Mouse (Mus musculus) G1E (cell line): ENCODE results near the gene Ralgapb. TPM values are rescaled to one million over a fixed set of nuclear protein-coding genes. Genes with fewer than 3 reads are reported as not detected.
"Not testable (repeated sequence)": the region's sequence is repeated elsewhere in the genome, so short reads cannot be mapped to it uniquely, and the experiment has no call there.

Experiments
- ATAC-seq: 2 replicates; pipeline ENCODE4 v1.8.0; 2016; ENCODE audit warnings: mild to moderate bottlenecking; ENCODE audit not compliant: insufficient number of reproducible peaks, poor library complexity, low FRiP score, severe bottlenecking; ENCODE audit errors: extremely low read depth
- DNase-seq: peaks from one replicate; pipeline ENCODE4 v3.0.0; 2012; ENCODE audit warnings: low spot score
- H3K27me3 ChIP-seq: 2 replicates; pipeline ENCODE4 v1.6.1; 2012; ENCODE audit warnings: mild to moderate bottlenecking, low read length, inconsistent platforms; ENCODE audit not compliant: insufficient read depth
- H3K36me3 ChIP-seq: replicated peaks from 2 replicates; pipeline ENCODE3; 2012; ENCODE audit warnings: mild to moderate bottlenecking, inconsistent platforms
- H3K4me1 ChIP-seq: 2 replicates; pipeline ENCODE4 v1.6.1; 2012; ENCODE audit warnings: low read depth, low read length, inconsistent platforms, mixed read lengths; ENCODE audit not compliant: insufficient read depth
- H3K4me3 ChIP-seq: 2 replicates; pipeline ENCODE4 v1.5.1; 2012; ENCODE audit warnings: low read depth, mild to moderate bottlenecking, inconsistent platforms, low read length, moderate library complexity, mixed read lengths
- H3K9me3 ChIP-seq: replicated peaks from 2 replicates; pipeline ENCODE4 v1.6.1; 2012; ENCODE audit warnings: inconsistent platforms
- CTCF ChIP-seq: IDR thresholded peaks from 2 replicates; pipeline ENCODE4 v1.5.1; 2012; ENCODE audit warnings: low read depth, low read length, inconsistent platforms, mixed read lengths
- GATA1 ChIP-seq: IDR thresholded peaks from 2 replicates; pipeline ENCODE4 v1.6.1; 2012; ENCODE audit warnings: borderline replicate concordance, low read length, inconsistent platforms, mixed read lengths
- GATA2 ChIP-seq: IDR thresholded peaks from 2 replicates; pipeline ENCODE4 v1.6.1; 2012; ENCODE audit warnings: low read depth, low read length, inconsistent platforms, borderline replicate concordance
- POLR2AphosphoS5 ChIP-seq: IDR thresholded peaks from 2 replicates; pipeline ENCODE4 v1.6.1; 2012; ENCODE audit warnings: low read depth, low read length, inconsistent platforms; ENCODE audit not compliant: insufficient replicate concordance
- TAL1 ChIP-seq: conservative IDR thresholded peaks from 2 replicates; pipeline ENCODE4 v1.6.1; 2012; ENCODE audit warnings: low read depth, low read length, inconsistent platforms, mixed read lengths
- polyA plus RNA-seq: library from polyadenylated mRNA; stranded (reverse); fragments of >175 nt; gene quantifications from 2 replicates; pipeline ENCODE4 v1.2.3, GENCODE M21; 2012
- total RNA-seq, 2 experiments: library from RNA; stranded (forward) in 1 of 2; stranded (reverse) in 1 of 2; fragments of 200-1000 nt in 1 of 2; fragments of >200 nt in 1 of 2; fragmentation: Nextera tagmentation in 1 of 2; gene quantifications; 2 replicates each; pipeline ENCODE4 v1.2.3; 2014 to 2017

Gene Ralgapb
- total and polyA plus RNA-seq, 3 experiments, result 3.0 to 79.9 (median 47.8) TPM

- peaks cover 53% of the 10 kb centered on the region for H3K27me3 ChIP-seq
- no peak for ATAC-seq
- no peaks in the 10 kb centered on the region for H3K36me3 ChIP-seq
Observed at GRCm38 (mm10) chr2:158376123-158376687, 33.4 kb upstream of the Ralgapb start.

DNA sequence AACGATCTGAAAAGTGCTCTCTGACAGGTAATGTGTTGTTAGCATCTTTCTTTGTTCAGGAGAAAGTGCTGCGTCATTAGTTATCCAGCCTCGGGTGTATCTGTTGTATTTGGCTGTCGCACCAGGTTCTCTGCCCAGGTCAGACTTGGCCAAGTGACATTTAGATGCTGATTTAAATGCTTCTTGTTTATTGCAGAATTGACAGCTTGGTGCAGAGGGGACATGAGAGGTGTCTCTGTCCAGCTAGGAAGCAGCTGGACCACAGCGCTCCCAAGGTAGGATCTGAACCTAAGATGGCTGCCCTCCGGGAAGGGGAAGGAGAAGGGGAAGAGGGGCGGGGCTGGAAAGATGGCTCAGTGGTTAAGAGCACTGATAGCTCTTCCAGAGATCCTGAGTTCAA, 32.9 kb upstream of the Ralgapb start:
- no peak overlapping the region for H3K4me3 ChIP-seq
- H3K27me3 ChIP-seq, result peaks cover 48% of the 10 kb centered on the region

More at GRCm38 (mm10) chr2:158376123-158376687, 33.4 kb upstream of the Ralgapb start:
- DNase-seq, result no peak
- H3K4me1 ChIP-seq, result peaks cover 11% of the 10 kb centered on the region
- TF ChIP-seq GATA2 (no peak), TAL1 (no peak), CTCF (no peak), POLR2AphosphoS5 (no peak), GATA1 (no peak)
- H3K4me3 ChIP-seq, result no peak overlapping the region
- H3K9me3 ChIP-seq, result no peaks in the 10 kb centered on the region

DNA sequence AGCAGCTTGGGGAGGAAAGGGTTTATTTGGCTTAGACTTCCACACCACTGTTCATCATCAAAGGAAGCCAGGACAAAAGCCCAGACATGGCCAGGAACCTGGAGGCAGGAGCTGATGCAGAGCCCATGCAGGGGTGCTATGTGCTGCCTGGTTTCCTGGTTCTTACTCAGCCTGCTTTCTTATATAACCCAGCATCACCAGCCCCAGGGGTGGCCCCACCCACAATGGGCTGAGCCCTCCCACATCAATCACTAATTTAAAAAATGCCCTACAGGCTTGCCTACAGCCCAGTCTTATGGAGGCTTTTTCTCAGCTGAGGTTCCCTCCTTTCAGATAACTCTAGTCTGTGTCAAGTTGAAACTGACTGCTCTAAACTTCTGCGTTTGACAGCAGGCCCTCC, 31.8 kb upstream of the Ralgapb start:
- TF ChIP-seq GATA1 (no peak), TAL1 (no peak), GATA2 (no peak), CTCF (no peak), POLR2AphosphoS5 (no peak)
- Histone ChIP-seq H3K27me3 (peaks cover 51% of the 10 kb centered on the region), H3K4me3 (no peak overlapping the region), H3K36me3 (no peaks in the 10 kb centered on the region), H3K4me1 (peaks cover 9% of the 10 kb centered on the region), H3K9me3 (no peaks in the 10 kb centered on the region)
- ATAC-seq (no peak), DNase-seq (no peak)

More for the DNA sequence above, 32.9 kb upstream of the Ralgapb start:
- H3K9me3 ChIP-seq, result no peaks in the 10 kb centered on the region
- DNase-seq (no peak), ATAC-seq (no peak)
- no peaks in the 10 kb centered on the region for H3K36me3 ChIP-seq
- peaks cover 11% of the 10 kb centered on the region for H3K4me1 ChIP-seq
- TF ChIP-seq GATA1, result no peak
- TF ChIP-seq GATA2, result no peak
- no peak for TF ChIP-seq POLR2AphosphoS5

DNA sequence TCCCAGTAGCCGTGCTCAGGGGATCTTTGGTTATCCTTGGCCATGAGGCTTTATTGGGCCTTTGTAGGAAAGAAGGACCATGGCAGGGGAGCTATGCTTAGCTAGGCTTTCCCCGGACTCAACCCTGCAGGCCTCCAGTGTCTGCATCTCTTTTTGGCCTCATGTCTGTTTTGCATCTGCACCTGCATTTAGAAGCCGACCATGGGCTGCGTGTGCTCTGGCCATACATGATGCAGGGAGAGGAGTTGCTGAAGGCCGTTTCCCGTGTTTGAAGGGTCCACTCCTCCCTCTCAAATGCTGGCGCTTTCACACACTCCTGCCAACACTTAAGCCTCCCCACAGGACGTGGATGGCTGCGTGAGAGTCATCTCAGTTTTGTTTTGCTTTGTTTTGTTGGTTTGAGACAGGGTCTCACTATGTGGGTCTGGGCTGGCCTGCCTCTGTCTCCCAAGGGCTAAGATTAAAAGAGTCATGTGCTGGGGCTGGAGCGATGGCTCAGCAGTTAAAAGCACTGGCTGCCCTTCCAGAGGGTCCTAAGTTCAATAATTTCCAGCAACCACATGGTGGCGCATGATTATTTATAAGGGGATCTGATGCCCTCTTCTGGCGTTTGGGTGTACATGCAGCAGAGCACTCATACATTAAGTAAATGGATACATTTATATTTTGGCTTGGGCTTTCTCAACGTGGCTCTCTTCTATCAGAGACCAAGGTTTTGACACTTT, 30.1 kb upstream of the Ralgapb start:
- Histone ChIP-seq H3K9me3 (no peaks in the 10 kb centered on the region), H3K27me3 (peaks cover 36% of the 10 kb centered on the region), H3K4me3 (no peak overlapping the region), H3K4me1 (no peaks in the 10 kb centered on the region), H3K36me3 (no peaks in the 10 kb centered on the region)
- TF ChIP-seq CTCF (peak; percentile 90), GATA1 (no peak)
- no peak for DNase-seq
- peak; percentile 49; the same call in 1 of the 2 replicates for ATAC-seq

- Histone ChIP-seq H3K27me3 (peaks cover 16% of the 10 kb centered on the region), H3K4me3 (no peak overlapping the region), H3K36me3 (no peaks in the 10 kb centered on the region), H3K9me3 (no peaks in the 10 kb centered on the region), H3K4me1 (no peaks in the 10 kb centered on the region)
- DNase-seq (no peak), ATAC-seq (no peak)
- TF ChIP-seq POLR2AphosphoS5 (no peak), TAL1 (no peak), GATA2 (no peak), CTCF (no peak), GATA1 (no peak)
Observed at GRCm38 (mm10) chr2:158386072-158386471, 23.6 kb upstream of the Ralgapb start.

DNA sequence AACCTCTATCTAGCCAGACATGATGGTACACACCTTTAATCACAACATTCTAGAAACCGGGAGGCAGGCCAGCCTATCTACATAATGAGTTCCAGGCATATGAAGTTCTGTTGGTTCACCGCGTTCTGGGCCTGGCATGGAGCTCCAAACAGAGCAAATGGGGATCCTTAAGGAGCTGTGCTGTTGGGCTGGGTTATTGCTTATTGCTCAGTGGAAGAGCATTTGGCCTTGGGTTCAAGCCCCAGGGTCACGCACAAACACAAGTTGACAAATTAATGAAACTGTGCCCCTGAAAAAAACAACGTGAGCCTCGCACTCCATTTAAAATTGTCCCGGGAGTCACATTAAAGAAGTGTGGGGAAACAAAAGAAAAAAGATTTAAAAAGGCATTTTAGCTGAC, 20.2 kb upstream of the Ralgapb start:
- no peak for DNase-seq
- Histone ChIP-seq H3K9me3 (no peaks in the 10 kb centered on the region), H3K36me3 (no peaks in the 10 kb centered on the region), H3K4me1 (no peaks in the 10 kb centered on the region), H3K4me3 (no peak overlapping the region), H3K27me3 (peaks cover 12% of the 10 kb centered on the region)
- no peak for ATAC-seq
- TF ChIP-seq GATA1, result no peak
- no peak for TF ChIP-seq CTCF
- TF ChIP-seq GATA2, result no peak
- TF ChIP-seq POLR2AphosphoS5, result no peak
- TF ChIP-seq TAL1, result no peak

DNA sequence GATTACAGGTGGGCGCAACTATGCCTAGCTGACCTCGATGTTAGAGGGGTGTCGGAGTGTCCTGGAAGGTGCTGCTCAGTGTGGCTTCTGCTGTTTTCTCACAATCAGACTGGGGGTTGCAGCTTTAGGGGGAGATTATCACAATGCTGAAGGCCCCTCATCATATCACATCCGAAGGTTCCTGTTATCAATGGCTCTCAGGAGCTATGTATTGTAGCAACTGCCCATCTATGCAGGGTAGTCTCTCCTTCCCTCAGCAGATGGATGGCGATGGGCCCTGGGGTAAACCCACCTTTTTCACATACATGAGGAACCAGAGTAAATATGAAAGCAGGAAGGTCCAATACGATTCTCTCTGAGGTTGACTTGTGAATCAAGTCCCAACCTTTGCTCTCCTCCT, 13.3 kb upstream of the Ralgapb start:
- DNase-seq, result no peak
- H3K36me3 ChIP-seq, result no peaks in the 10 kb centered on the region
- no peaks in the 10 kb centered on the region for H3K9me3 ChIP-seq
- H3K27me3 ChIP-seq, result peaks cover 4% of the 10 kb centered on the region; the same call in 1 of the 2 replicates
- no peak for ATAC-seq
- no peak overlapping the region for H3K4me3 ChIP-seq
- TF ChIP-seq GATA2 (no peak), CTCF (no peak), TAL1 (no peak), GATA1 (no peak), POLR2AphosphoS5 (no peak)
- H3K4me1 ChIP-seq, result no peaks in the 10 kb centered on the region

DNA sequence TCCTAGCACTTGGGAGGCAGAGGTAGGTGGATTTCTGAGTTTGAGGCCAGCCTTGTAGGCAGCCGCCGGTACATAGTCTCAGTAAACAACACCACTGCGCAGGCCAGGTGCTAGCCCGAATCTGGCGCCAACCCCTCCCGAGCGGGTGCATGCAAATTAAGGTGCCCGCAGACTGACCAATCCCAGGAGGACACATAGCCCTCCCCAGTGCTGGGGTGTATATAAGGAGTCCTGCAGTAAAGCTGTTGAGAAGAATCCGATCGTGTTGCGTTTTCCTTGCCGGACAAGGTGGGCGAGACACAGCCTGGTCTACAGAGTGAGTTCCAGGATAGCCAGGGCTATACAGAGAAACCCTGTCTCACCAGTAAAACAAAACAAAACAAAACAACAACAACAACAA, 12.5 kb upstream of the Ralgapb start:
- not testable (repeated sequence) for H3K9me3 ChIP-seq, H3K4me3 ChIP-seq, ATAC-seq, DNase-seq, H3K4me1 ChIP-seq, H3K36me3 ChIP-seq
- H3K27me3 ChIP-seq, result peaks cover 11% of the 10 kb centered on the region; the same call in 1 of the 2 replicates
